Mouse (Mus musculus) embryonic fibroblast, embryonic 13.5 days (primary cell): Measurements from ENCODE around the gene Lta.

Experiments used
- CTCF ChIP-seq: IDR thresholded peaks from 2 replicates; pipeline ENCODE4 v1.5.1; 2011; ENCODE audit warnings: mild to moderate bottlenecking, control low read depth, low read length, moderate library complexity, borderline replicate concordance; ENCODE audit not compliant: insufficient read depth
- POLR2A ChIP-seq: IDR thresholded peaks from 2 replicates; pipeline ENCODE4 v1.6.1; 2011; ENCODE audit warnings: low read depth, mild to moderate bottlenecking, control low read depth, low read length, moderate library complexity

GRCm38 (mm10) chr17:35201787-35202186, 3.4 kb downstream of the Lta start, which contains the start of gene Tnf:
- TF ChIP-seq CTCF = no peak
- no peak for TF ChIP-seq POLR2A
